Mouse (Mus musculus) testis, adult 2 months (tissue): ENCODE data around the gene Rffl. TPM values are rescaled to one million over a fixed set of nuclear protein-coding genes. Genes with fewer than 3 reads are reported as not detected.

Experiments
- H3K27ac ChIP-seq: fragments of 200-500 bp; 2 replicates; pipeline ENCODE4 v1.5.1; 2012; ENCODE audit warnings: low read depth, low read length; ENCODE audit not compliant: control insufficient read depth, insufficient read depth
- H3K27me3 ChIP-seq: fragments of 200-500 bp; 2 replicates; pipeline ENCODE4 v1.6.1; 2012; ENCODE audit warnings: mild to moderate bottlenecking, low read length, moderate library complexity; ENCODE audit not compliant: control insufficient read depth, insufficient read depth
- H3K36me3 ChIP-seq: fragments of 200-500 bp; 2 replicates; pipeline ENCODE4 v1.6.1; 2012; ENCODE audit warnings: mild to moderate bottlenecking, low read length; ENCODE audit not compliant: control insufficient read depth, insufficient read depth
- H3K4me1 ChIP-seq: fragments of 200-500 bp; 2 replicates; pipeline ENCODE4 v1.6.1; 2012; ENCODE audit warnings: low read length; ENCODE audit not compliant: control insufficient read depth, insufficient read depth
- H3K4me3 ChIP-seq: fragments of 200-500 bp; 2 replicates; pipeline ENCODE4 v1.5.1; 2012; ENCODE audit warnings: low read depth, mild to moderate bottlenecking, low read length, moderate library complexity, mixed read lengths; ENCODE audit not compliant: control insufficient read depth
- CTCF ChIP-seq: fragments of 200-500 bp; IDR thresholded peaks from 2 replicates; pipeline ENCODE4 v1.5.1; 2012; ENCODE audit warnings: low read depth, mild to moderate bottlenecking, inconsistent platforms, low read length, moderate library complexity; ENCODE audit not compliant: control insufficient read depth, insufficient read depth, insufficient replicate concordance
- POLR2A ChIP-seq: fragments of 200-500 bp; IDR thresholded peaks from 2 replicates; pipeline ENCODE4 v1.6.1; 2012; ENCODE audit warnings: low read depth, mild to moderate bottlenecking, inconsistent platforms, low read length, moderate library complexity; ENCODE audit not compliant: control insufficient read depth
- polyA plus RNA-seq: library from polyadenylated mRNA; depleted of rRNA; stranded (reverse); fragments of >200 nt; gene quantifications from 2 replicates; pipeline ENCODE4 v1.2.3, GENCODE M21; 2012

Gene Rffl
- polyA plus RNA-seq, 1 experiment = 143 TPM

DNA sequence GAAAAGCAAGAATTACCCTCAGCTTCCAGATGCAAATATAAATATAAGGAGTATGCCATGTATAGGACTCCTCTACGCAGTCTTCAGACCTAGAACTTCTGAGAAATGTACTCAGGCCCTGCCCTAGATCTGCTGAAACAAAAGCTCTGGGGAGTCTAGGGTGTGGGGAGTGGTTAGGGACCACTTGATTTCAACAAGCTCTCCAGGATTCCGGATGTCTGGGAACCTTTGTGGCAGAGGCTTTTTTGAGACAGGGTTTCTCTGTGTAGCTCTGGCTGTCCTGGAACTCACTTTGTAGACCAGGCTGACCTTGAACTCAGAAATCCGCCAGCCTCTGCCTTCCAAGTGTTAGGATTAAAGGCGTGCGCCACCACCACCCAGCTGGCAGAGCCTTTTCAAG lies 34.8 kb upstream of the Rffl start:
- H3K4me1 ChIP-seq = peaks cover 9% of the 10 kb centered on the region
- no peak overlapping the region for H3K4me3 ChIP-seq
- TF ChIP-seq POLR2A (no peak), CTCF (no peak)
- H3K27ac ChIP-seq = no peak overlapping the region
- no peaks in the 10 kb centered on the region; the same call in 1 of the 2 replicates for H3K36me3 ChIP-seq
- H3K27me3 ChIP-seq = no peaks in the 10 kb centered on the region

- no peaks in the 10 kb centered on the region for H3K27me3 ChIP-seq
- H3K4me3 ChIP-seq = no peak overlapping the region
- H3K4me1 ChIP-seq = peaks cover 9% of the 10 kb centered on the region
- no peaks in the 10 kb centered on the region; the same call in 1 of the 2 replicates for H3K36me3 ChIP-seq
- no peak for TF ChIP-seq POLR2A
- no peak for TF ChIP-seq CTCF
- H3K27ac ChIP-seq = no peak overlapping the region
Observed at GRCm38 (mm10) chr11:82904952-82905351, 33.9 kb upstream of the Rffl start.

DNA sequence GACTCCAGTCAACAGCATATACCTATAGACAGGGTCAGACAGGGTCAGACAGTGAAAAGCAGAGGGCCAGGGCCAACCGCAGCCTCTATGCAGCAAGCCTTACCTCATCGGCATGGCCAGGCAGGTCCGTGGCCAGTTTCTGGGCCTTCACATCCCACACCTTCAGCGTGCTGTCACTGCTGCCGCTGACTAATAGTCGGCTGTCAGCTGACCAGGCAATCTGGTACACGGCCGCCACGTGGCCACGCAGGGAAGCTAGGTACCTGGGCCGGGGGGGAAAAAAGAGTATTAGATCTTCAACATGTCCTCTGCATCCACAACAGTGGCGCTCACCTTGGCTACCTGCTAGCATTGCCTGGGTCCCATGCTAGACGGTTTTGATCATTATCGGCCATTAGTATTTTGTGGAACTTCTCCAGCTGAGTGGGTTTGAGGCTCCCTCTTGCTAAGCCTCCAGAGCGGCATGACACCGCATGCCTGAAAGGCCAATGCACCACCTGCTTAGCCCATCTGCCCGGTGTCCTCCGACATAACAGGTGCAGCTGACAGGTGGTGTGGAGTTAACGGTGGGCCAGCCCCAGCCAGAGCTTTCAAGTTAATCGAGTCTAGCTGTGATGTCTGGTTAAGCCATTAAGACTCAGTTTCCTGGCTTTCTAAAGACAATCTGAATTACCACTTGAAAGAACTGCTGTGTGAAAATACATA lies 30.7 kb upstream of the Rffl start:
- H3K36me3 ChIP-seq = no peaks in the 10 kb centered on the region; the same call in 1 of the 2 replicates
- TF ChIP-seq CTCF (no peak), POLR2A (no peak)
- no peaks in the 10 kb centered on the region for H3K27me3 ChIP-seq

GRCm38 (mm10) chr11:82899720-82900119 lies 28.7 kb upstream of the Rffl start:
- H3K27ac ChIP-seq = no peak overlapping the region
- no peaks in the 10 kb centered on the region for H3K27me3 ChIP-seq
- no peaks in the 10 kb centered on the region for H3K4me1 ChIP-seq
- no peak overlapping the region for H3K4me3 ChIP-seq
- H3K36me3 ChIP-seq = no peaks in the 10 kb centered on the region; the same call in 1 of the 2 replicates
- TF ChIP-seq POLR2A (no peak), CTCF (no peak)

More for the DNA sequence above, 30.7 kb upstream of the Rffl start:
- no peak overlapping the region for H3K27ac ChIP-seq
- no peaks in the 10 kb centered on the region for H3K4me1 ChIP-seq
- H3K4me3 ChIP-seq = no peak overlapping the region

- Histone ChIP-seq H3K4me1 (no peaks in the 10 kb centered on the region), H3K4me3 (no peak overlapping the region), H3K27ac (no peak overlapping the region), H3K36me3 (no peaks in the 10 kb centered on the region), H3K27me3 (no peaks in the 10 kb centered on the region)
- no peak for TF ChIP-seq CTCF
- no peak for TF ChIP-seq POLR2A
Observed at GRCm38 (mm10) chr11:82897478-82897877, 26.5 kb upstream of the Rffl start.

- Histone ChIP-seq H3K36me3 (no peaks in the 10 kb centered on the region), H3K27ac (no peak within 1 kb of the TSS), H3K4me1 (peaks cover 2% of the 10 kb centered on the region; the same call in 1 of the 2 replicates), H3K4me3 (peak within 1 kb of the TSS; percentile 71), H3K27me3 (no peaks in the 10 kb centered on the region)
- TF ChIP-seq POLR2A (peak; percentile 53; the same call in 1 of the 2 replicates), CTCF (no peak)
Observed at GRCm38 (mm10) chr11:82891936-82892335, 20.9 kb upstream of the Rffl start, which contains the start of gene Fndc8. Gene Fndc8 (plus strand): TSS chr11:82892124.

DNA sequence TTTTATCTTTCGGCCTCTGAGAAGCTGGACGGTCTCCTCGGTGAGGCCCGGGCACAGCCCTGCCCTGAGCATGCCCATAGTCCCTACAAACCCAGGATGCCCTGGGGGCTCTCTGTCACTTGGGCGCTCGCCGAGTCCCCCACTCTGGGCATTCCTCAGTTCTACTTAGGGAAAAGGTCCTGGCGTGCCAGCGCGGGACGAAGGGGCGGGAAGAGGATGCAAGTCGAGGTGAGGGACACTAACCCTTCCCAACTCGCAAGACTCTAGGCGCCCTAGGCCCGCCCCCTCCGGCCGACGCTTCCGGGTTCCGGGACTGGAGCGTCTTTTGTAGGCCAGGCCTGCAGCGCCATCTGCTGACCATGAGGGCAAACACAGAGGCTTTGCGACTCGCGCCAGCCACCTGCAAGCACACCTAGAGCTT lies 19.3 kb upstream of the Rffl start, which contains the start of gene Rad51d:
Gene Rad51d (minus strand): TSS at position 273 of the 421 bp plus-strand sequence.
- peak within 1 kb of the TSS; percentile 85 for H3K4me3 ChIP-seq
- no peaks in the 10 kb centered on the region for H3K27me3 ChIP-seq
- H3K4me1 ChIP-seq = peaks cover 2% of the 10 kb centered on the region; the same call in 1 of the 2 replicates
- peak; percentile 92; the same call in 1 of the 2 replicates for TF ChIP-seq CTCF
- TF ChIP-seq POLR2A = peak; percentile 78
- peak within 1 kb of the TSS; percentile 1; the same call in 1 of the 2 replicates for H3K27ac ChIP-seq
- no peaks in the 10 kb centered on the region for H3K36me3 ChIP-seq
